Mouse (Mus musculus): Measurements from ENCODE around the gene Slc7a5.

The Slc7a5 gene

DNA sequence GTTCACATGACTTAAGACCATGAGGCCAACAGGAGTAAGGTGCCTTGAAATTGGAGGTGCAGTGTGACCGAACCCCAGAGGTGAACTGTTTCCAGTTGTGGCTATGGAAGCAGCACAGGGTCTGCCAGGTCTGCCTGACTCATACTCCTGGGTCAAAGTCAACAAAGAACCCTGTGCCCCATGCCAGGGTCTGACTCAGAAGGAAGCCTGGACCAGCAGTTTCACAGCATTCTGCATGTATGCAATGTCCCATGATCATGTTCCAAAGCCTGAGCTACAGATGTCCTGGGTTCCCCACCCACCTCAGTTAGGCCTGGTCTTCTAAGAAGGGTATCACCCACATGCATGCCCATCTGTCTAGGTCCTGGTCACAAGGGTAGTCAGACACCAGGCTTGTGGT lies 18.2 kb downstream of the Slc7a5 start:
- in situ Hi-C loops (cut with MboI; ENCODE audit: low sequenced_read_pairs), result no loop called here

- in situ Hi-C loops (cut with MboI; ENCODE audit: low sequenced_read_pairs), result no loop called here
Observed at GRCm38 (mm10) chr8:121887547-121887946, 19.9 kb downstream of the Slc7a5 start.

DNA sequence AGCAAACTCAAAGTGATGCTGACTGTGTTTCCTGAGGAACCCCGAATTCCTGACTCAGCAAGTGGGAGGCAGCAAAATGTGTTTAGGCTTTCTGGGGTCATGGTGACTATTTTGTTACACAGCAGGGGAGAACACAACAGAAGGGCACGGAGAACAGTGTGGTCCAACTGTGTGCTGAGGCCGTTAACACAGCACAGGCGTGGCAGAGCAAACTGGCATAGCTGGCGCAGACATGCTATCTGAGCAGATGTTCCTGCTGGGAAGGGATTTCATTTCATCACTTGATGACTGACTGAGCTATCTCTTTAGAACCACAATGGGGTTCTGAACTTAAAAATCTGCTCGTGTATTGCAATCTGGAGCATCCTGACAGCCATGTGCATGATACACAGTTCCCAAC lies 22.1 kb downstream of the Slc7a5 start:
- in situ Hi-C loops (cut with MboI; ENCODE audit: low sequenced_read_pairs), result no loop called here

DNA sequence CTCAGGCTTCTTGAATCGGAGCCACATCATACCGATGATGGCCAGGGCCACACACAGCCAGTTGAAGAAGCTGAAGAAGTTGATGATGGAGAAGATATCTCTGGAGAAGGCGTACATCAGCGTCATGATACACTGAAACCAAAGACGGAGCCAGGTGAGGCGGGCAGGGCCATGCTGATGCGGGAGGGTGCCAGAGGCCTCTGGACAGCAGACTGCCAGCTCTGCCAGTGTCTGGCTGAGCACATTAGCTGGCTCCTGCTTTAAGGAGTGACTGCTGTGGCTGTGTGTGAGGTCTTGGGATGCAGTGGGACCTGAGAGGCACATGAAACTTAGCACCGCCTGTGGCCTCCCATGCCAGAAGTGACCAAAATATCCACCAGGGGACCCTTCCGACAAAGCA lies 22.5 kb downstream of the Slc7a5 start:
- in situ Hi-C loops (cut with MboI; ENCODE audit: low sequenced_read_pairs), result no loop called here

GRCm38 (mm10) chr8:121884181-121884580 lies 23.3 kb downstream of the Slc7a5 start:
- in situ Hi-C loops (cut with MboI; ENCODE audit: low sequenced_read_pairs), result no loop called here

DNA sequence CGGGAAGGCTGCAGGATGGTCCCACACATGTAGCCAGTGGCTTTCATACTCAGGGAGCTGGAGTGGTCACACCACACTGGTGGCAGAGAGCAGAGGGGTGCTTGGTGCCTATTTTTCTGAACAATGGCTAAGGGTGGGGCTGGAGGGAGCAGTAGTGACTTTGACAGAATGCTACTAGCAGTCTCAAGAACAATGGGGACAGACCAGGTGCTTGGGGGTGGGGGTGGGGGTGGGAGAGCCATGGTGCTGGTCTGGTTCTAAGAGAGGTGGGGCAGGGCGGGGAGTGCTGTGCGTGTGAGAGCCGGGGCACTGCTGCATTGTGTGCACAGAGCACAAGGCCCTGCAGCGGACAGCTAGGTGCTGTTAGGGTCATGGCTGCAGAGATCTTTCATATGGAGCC lies 25.6 kb downstream of the Slc7a5 start:
- in situ Hi-C loops (cut with MboI; ENCODE audit: low sequenced_read_pairs), result no loop called here

GRCm38 (mm10) chr8:121880818-121881217 lies 26.7 kb downstream of the Slc7a5 start:
- in situ Hi-C loops (cut with MboI; ENCODE audit: low sequenced_read_pairs), result no loop called here

DNA sequence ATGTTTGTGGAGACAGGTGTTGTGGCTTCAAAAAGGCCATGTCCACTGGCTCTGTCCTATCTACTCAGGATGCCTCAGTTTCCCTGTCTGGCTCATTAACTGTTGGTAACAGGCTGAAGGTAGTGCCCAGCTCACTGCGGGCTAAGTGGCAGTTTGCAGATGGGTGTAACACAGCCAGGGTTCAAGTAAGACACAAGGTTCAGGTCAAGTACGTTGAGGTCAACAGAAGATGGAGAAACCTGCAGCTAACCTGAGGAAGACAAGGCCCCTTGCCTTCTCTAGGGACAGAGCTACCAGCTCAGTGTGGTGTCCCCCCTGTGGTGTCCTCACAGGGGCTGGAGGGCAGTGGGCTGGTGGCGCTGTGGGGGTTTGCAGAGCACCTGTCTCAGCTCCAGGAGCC lies 27.8 kb downstream of the Slc7a5 start:
- in situ Hi-C loops (cut with MboI; ENCODE audit: low sequenced_read_pairs), result no loop called here

GRCm38 (mm10) chr8:121877828-121878480 lies 29.5 kb downstream of the Slc7a5 start:
- in situ Hi-C loops (cut with MboI; ENCODE audit: low sequenced_read_pairs), result no loop called here

DNA sequence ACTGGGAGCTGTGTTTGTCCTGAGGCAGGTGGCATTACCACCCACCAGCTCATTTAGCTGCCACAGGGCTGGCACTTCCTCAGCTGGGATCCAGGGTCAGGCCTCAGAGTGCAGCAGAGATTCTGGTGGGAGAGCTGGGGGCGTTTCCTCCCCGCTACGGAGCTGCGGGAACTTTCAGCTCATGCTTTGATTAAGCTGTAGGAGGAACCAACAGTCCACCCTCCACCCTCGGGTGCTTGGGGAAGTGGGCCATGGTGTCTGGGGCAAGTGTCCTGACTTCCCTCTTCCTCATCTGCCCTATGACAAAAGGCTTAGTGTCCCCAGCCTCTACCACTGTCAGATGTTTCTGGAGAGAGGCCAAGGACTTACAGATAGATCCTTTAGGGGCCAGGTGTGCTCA lies 30.3 kb downstream of the Slc7a5 start:
- in situ Hi-C loops (cut with MboI; ENCODE audit: low sequenced_read_pairs), result no loop called here

DNA sequence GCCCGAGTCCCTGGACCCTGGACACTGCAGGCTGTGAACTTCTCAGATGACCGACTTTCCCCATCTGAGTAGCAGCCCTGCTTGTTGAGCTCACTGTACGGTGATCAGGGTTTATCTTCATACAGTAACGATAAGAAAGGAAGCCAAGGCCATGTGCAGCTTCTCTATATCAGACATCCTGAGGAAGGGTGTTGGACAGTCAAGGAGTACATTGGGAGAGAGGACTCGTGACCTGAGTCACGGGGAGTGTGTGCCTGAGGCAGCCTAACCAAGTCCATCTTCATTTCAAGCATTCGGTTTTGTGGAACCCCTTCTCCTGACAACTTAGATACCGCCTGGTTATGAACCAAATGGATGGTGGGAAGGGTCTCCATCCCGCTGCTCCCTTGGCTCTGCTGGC lies 32.0 kb downstream of the Slc7a5 start:
- in situ Hi-C loops (cut with MboI; ENCODE audit: low sequenced_read_pairs), result no loop called here

DNA sequence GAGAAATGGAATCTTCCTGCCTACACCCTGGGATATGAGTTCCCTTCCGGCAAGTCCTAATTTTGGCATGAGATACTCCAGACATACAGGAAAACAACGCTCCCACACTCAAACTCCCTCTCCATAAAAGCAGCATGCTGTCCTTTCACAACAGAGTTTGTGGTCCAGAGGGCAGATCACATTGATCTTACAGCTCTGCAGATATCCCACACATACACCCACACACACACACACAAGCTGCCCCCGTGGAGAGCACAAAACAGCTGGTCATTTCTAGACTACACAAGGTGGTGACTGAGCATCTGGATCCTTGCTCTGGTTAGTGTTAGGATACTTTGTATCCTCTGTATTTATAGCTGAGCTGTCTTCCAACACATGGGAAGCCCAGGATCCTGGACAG lies 32.4 kb downstream of the Slc7a5 start:
- in situ Hi-C loops (cut with MboI; ENCODE audit: low sequenced_read_pairs), result no loop called here

DNA sequence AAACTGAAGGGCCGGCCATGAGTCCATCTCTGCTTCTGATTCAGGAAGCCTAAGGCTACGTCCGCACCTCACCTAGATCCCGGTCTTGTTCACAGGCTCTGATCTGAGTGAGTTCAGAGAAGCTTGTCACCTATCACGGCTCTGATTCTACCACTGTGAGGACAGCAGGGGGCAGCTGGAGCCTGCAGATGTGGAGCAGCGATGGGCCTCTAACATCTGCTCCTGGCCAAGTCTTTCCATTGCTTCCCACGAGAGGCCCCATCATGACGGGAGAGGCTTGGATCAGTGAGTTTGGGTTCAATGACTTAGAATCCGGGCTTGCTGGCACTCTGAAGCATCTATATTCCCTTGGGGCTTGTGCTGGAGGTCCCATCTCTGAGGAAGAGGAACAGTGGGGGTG lies 33.5 kb downstream of the Slc7a5 start:
- in situ Hi-C loops (cut with MboI; ENCODE audit: low sequenced_read_pairs), result no loop called here

GRCm38 (mm10) chr8:121871833-121872440 lies 35.6 kb downstream of the Slc7a5 start:
- in situ Hi-C loops (cut with MboI; ENCODE audit: low sequenced_read_pairs), result no loop called here

DNA sequence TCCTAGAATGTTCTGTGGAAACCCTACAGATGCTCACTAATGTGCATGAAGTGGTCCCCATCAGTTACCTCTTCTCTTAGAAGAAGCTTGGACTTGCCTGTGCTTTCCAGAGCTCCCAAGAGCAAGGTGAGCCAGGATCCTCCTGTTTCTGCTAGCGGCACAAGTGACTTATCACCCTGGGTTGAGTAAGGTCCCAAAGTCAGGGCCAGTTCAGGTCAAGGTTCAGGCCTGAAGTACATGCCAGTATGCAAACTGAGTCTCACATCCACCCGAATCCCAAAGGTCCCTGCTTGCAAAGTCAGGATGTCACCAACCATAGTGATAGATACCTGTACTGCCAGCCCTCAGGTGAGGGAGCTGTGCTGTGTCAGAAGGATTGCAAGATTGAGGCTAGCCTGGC lies 37.3 kb downstream of the Slc7a5 start:
- in situ Hi-C loops (cut with MboI; ENCODE audit: low sequenced_read_pairs), result no loop called here

DNA sequence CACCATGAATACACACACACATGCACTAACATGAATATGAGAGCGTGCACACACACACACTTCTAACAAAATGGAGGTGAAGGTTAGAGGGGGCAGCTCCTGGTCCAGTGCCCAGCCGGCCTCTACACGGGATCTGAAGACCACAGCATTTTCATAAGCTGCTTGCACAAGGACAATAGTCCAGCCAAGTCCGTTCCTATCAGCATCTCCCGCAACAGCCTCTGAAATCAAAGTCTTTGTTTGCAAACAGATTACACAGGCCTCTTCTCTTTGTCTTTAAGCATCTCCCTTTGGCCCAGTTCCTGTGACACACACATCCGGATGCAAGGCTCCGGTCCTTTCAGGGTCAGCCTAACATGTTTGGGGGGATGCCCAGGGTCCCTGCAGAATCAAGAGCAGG lies 38.6 kb downstream of the Slc7a5 start:
- in situ Hi-C loops (cut with MboI; ENCODE audit: low sequenced_read_pairs), result no loop called here

GRCm38 (mm10) chr8:121868196-121868595 lies 39.3 kb downstream of the Slc7a5 start:
- in situ Hi-C loops (cut with MboI; ENCODE audit: low sequenced_read_pairs), result no loop called here

- in situ Hi-C loops (cut with MboI; ENCODE audit: low sequenced_read_pairs), result no loop called here
Observed at GRCm38 (mm10) chr8:121865356-121865755, 42.1 kb downstream of the Slc7a5 start.

DNA sequence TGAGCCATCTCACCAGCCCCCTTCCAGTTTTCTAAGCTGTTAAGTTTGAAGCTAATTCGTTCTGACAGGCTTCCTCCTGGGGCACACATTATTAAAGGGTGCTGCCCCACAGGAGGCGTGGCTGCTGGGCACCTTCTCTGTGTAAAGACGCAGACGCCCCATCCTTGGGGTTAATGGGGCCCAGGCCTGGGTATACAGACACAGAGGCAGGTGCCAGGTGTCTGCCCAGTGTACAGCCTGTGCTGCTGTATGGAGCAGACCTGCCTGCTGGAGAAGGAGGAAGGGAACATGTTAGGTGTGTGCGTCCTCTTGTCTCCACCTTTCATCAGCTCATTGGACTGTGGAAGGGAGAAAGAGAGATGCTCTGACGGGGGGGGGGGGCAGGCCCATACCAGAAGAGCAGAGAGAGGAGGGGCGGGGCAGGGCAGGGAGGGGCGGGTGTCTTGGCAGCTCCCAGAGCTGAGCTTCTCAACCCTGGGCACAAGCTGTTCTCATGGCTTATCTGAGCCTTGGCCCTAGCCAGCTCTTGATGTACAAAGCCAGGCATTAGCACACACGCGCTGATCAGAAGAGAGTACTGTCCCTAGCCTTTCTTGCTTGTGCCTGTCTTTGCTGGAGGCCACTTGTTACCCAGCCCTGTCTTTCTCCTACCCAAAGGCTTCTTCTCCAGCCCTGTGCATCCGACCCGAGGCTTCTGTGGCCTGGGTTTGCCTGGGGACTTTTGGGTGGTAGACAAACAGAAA lies 45.5 kb downstream of the Slc7a5 start:
- in situ Hi-C loops (cut with MboI; ENCODE audit: low sequenced_read_pairs), result no loop called here

DNA sequence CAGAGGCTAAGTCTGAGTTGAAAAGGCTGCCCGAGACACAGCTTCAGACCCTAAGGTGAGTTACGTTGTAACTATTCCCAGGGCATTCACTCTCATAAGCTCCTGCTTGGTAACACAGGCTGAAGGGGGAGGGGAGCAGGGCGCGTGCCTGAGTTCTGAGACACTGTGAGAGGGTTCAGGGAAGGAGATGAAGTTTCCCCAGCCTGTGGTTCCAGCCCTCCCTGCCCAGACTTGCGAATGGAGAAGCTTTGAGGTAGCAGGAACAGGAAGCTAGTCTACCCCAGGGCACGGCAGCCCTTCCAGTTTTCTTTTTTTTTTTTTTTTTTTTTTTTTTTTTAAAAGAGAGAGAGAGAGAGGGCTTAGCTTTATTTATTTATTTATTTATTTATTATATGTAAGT lies 46.2 kb downstream of the Slc7a5 start:
- in situ Hi-C loops (cut with MboI; ENCODE audit: low sequenced_read_pairs), result no loop called here

- in situ Hi-C loops (cut with MboI; ENCODE audit: low sequenced_read_pairs), result loop anchor here (10.0 kb wide), 1 partner anchor 67 kb away; no protein-coding TSS in a partner anchor
Observed at GRCm38 (mm10) chr8:121857747-121858146, 49.7 kb downstream of the Slc7a5 start.

- in situ Hi-C loops (cut with MboI; ENCODE audit: low sequenced_read_pairs), result loop anchor here (10.0 kb wide), 1 partner anchor 67 kb away; no protein-coding TSS in a partner anchor
Observed at GRCm38 (mm10) chr8:121857331-121857730, 50.2 kb downstream of the Slc7a5 start.

Measured in CH12F3 (cell line).